ENCODE assay signal across 11 mouse cellular contexts in the genomic region with DNA sequence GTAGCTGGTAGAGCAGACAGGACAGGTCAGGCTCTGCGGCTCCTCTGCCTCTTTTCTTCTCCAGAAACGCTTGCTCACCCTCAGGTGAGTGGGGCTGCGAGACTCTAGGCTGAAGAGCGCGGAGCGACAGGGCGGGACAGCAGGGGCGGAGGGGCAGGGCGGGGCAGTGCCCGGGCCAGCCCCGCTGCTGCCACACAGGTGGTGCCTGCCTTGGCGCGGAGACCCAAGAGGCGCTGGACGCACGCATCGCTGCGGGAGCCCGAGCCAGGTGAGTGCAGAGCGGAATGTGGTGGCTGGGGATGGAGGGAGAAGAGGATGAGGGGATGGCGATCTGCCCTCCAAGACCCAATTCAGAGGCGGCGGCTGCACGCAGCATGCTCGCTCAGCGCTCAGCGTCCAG. TPM values are rescaled to one million over a fixed set of nuclear protein-coding genes. Genes with fewer than 3 reads are reported as not detected.
A peak's percentile ranks its signal among the peaks of the same experiment; 100 is the strongest.
DNase-seq lines count a peak whose midpoint lies in the region; ATAC-seq lines count a peak whose summit lies in the region.
"Had no signal": no experiment of that assay in that cellular context is flagged by ENCODE, and none has a peak within 500 bp of the region (broad histone marks: within the 10 kb centered on the region; RNA-seq: fewer than 3 reads in every experiment).

No protein-coding gene starts in this region.

- no peak overlapping the region for H3K27ac ChIP-seq in heart, embryonic 13.5 days (replicated peaks)
- no peak overlapping the region for H3K27ac ChIP-seq in hindbrain, embryonic 10.5 days
- no peak overlapping the region for H3K27ac ChIP-seq in midbrain, embryonic 10.5 days (replicated peaks)

- peak overlapping the region; percentile 64 for H3K9ac ChIP-seq in heart, embryonic 13.5 days

- intact Hi-C loops in heart, postnatal 36 days (cut with DNase I), result no loop called here

- 7% methylated on average over 27 of the region's 27 CpGs for WGBS in heart, embryonic 13.5 days
- 2% methylated on average over 27 of the region's 27 CpGs for WGBS in hindbrain, embryonic 10.5 days
- WGBS in midbrain, embryonic 10.5 days, result 2% methylated on average over 27 of the region's 27 CpGs

- H3K4me2 ChIP-seq in heart, embryonic 13.5 days, result peak overlapping the region; percentile 65

- H3K36me3 ChIP-seq in heart, embryonic 13.5 days, result no peaks in the 10 kb centered on the region
- H3K36me3 ChIP-seq in hindbrain, embryonic 10.5 days, result no peaks in the 10 kb centered on the region
- H3K36me3 ChIP-seq in midbrain, embryonic 10.5 days, result no peaks in the 10 kb centered on the region

- no peaks in the 10 kb centered on the region for H3K9me3 ChIP-seq in heart, embryonic 13.5 days
- H3K9me3 ChIP-seq in hindbrain, embryonic 10.5 days, result no peaks in the 10 kb centered on the region
- no peaks in the 10 kb centered on the region for H3K9me3 ChIP-seq in midbrain, embryonic 10.5 days (replicated peaks)

- peaks cover 34% of the 10 kb centered on the region for H3K27me3 ChIP-seq in heart, embryonic 13.5 days (replicated peaks)
- peaks cover 32% of the 10 kb centered on the region for H3K27me3 ChIP-seq in hindbrain, embryonic 10.5 days (ENCODE audit: insufficient read depth, poor library complexity, severe bottlenecking)
- H3K27me3 ChIP-seq in midbrain, embryonic 10.5 days (ENCODE audit: low read depth, poor library complexity, severe bottlenecking), result peaks cover 22% of the 10 kb centered on the region

- no peak for ATAC-seq in heart, embryonic 13.5 days (ENCODE audit: extremely low read depth, insufficient number of reproducible peaks, low FRiP score, low TSS enrichment)

- H3K4me3 ChIP-seq in heart, embryonic 13.5 days, result peak overlapping the region; percentile 41
- H3K4me3 ChIP-seq in hindbrain, embryonic 10.5 days, result peak overlapping the region; percentile 45
- peak overlapping the region; percentile 47 for H3K4me3 ChIP-seq in midbrain, embryonic 10.5 days
- H3K4me3 ChIP-seq: myocyte had no signal

- no peak for DNase-seq in heart, postnatal 36 days
- DNase-seq in ES-CJ7 (ENCODE audit: low read depth, low spot score), result peak; percentile 12
- no peak for DNase-seq in hindbrain, embryonic 10.5 days (ENCODE audit: low spot score)
- no peak for DNase-seq in midbrain, embryonic 10.5 days (ENCODE audit: low spot score)
- no peak for DNase-seq in layer of hippocampus, adult 9-10 months (ENCODE audit: low spot score)
- no peak for DNase-seq in spleen, postnatal 14 days (ENCODE audit: low spot score in 2 of 2)
- no peak for DNase-seq in layer of hippocampus, postnatal 36 days

- peaks cover 4% of the 10 kb centered on the region; the same call in 1 of the 2 replicates for H3K4me1 ChIP-seq in heart, embryonic 13.5 days
- H3K4me1 ChIP-seq in hindbrain, embryonic 10.5 days (replicated peaks), result peaks cover 5% of the 10 kb centered on the region
- peaks cover 5% of the 10 kb centered on the region for H3K4me1 ChIP-seq in midbrain, embryonic 10.5 days

RNA-seq across cellular contexts. Expression of gene Gm5737, which starts 2.5 kb away (rescaled TPM):
- not detected in 2 replicates for polyA plus RNA-seq in heart, embryonic 13.5 days (2015; fragmentation: Nextera tagmentation; extraction: Ambion mirVana)
- total RNA-seq in heart, postnatal 36 days (2021), result under 1 TPM in 1 of 2 experiments, not detected in 1; 0.27 TPM
- polyA plus RNA-seq in hindbrain, embryonic 10.5 days (2016; fragmentation: Nextera tagmentation; extraction: Ambion mirVana), result not detected in 2 replicates
- polyA plus RNA-seq in midbrain, embryonic 10.5 days (2016; fragmentation: Nextera tagmentation; extraction: Ambion mirVana), result not detected in 2 replicates
- total RNA-seq in layer of hippocampus, postnatal 36 days (2021), result not detected
- total RNA-seq: hematopoietic stem cell, adult 5-6 weeks had no signal
- polyA plus RNA-seq: myocyte; thymus, postnatal 0 days had no signal

RNA-seq across cellular contexts. Expression of gene Eef2k, which starts 32.9 kb away (rescaled TPM):
- 16.3 and 16.9 TPM in 2 replicates for polyA plus RNA-seq in heart, embryonic 13.5 days (2015; fragmentation: Nextera tagmentation; extraction: Ambion mirVana)
- total RNA-seq in heart, postnatal 36 days (2021), result 10 to 100 TPM; 34.3 TPM
- polyA plus RNA-seq in hindbrain, embryonic 10.5 days (2016; fragmentation: Nextera tagmentation; extraction: Ambion mirVana), result 26.9 and 30.1 TPM in 2 replicates
- 24.0 and 26.1 TPM in 2 replicates for polyA plus RNA-seq in midbrain, embryonic 10.5 days (2016; fragmentation: Nextera tagmentation; extraction: Ambion mirVana)
- total RNA-seq in layer of hippocampus, postnatal 36 days (2021), result 10 to 100 TPM; 24.8 to 26.7 TPM
